Mouse (Mus musculus): ENCODE measurements around the gene Slc35g2. TPM values are rescaled to one million over a fixed set of nuclear protein-coding genes. Genes with fewer than 3 reads are reported as not detected.

The Slc35g2 gene
- polyA plus RNA-seq, 1 experiment from 2014 or later = 6.2 TPM

GRCm38 (mm10) chr9:100597546-100597945, 26.7 kb upstream of the Slc35g2 start, which contains the start of gene Stag1:
Gene Stag1 (plus strand): TSS chr9:100597798.
- ATAC-seq (ENCODE audit: low read depth) (no peak), DNase-seq (ENCODE audit: low spot score) (no peak)
- Histone ChIP-seq H3K9ac (ENCODE audit: low read depth, low read length) (no peak within 1 kb of the TSS), H3K27ac (replicated peaks; ENCODE audit: low read depth, low read length) (no peak within 1 kb of the TSS), H3K9me3 (ENCODE audit: control insufficient read depth, low read length) (no peaks in the 10 kb centered on the region), H3K4me1 (ENCODE audit: control insufficient read depth, insufficient read depth, low read length) (no peaks in the 10 kb centered on the region), H3K27me3 (replicated peaks; ENCODE audit: control insufficient read depth, insufficient read depth, low read length) (no peaks in the 10 kb centered on the region), H3K4me3 (ENCODE audit: low read depth, low read length) (no peak within 1 kb of the TSS), H3K36me3 (ENCODE audit: control insufficient read depth, insufficient read depth, low read length) (no peaks in the 10 kb centered on the region), H3K4me2 (ENCODE audit: low read depth, low read length) (no peak within 1 kb of the TSS)
- 84% methylated on average over 8 of the region's 8 CpGs for WGBS

DNA sequence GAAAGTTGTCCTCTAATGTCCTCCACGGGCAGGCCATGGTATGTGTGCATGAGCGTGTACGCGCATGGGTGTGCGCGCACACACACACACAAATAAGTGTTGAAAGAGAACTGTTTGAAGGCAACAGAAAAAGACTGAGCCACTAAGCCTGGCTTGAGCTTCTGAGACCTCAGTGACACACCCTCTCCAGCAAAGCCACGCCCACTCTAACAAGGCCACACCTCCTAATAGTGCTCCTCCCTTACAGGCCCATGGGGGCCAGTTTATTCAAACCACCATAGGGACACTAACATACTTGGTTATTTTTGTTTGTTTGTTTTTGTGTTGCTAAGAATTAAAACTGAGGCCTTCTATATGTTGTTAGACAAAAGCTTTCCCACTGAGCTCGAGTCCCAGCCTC, 25.4 kb upstream of the Slc35g2 start:
- Histone ChIP-seq H3K36me3 (ENCODE audit: control insufficient read depth, insufficient read depth, low read length) (no peaks in the 10 kb centered on the region), H3K9ac (ENCODE audit: low read depth, low read length) (no peak overlapping the region), H3K9me3 (ENCODE audit: control insufficient read depth, low read length) (no peaks in the 10 kb centered on the region), H3K27me3 (replicated peaks; ENCODE audit: control insufficient read depth, insufficient read depth, low read length) (no peaks in the 10 kb centered on the region), H3K4me1 (ENCODE audit: control insufficient read depth, insufficient read depth, low read length) (no peaks in the 10 kb centered on the region), H3K4me3 (ENCODE audit: low read depth, low read length) (no peak overlapping the region), H3K4me2 (ENCODE audit: low read depth, low read length) (no peak overlapping the region), H3K27ac (replicated peaks; ENCODE audit: low read depth, low read length) (no peak overlapping the region)
- DNase-seq (ENCODE audit: low spot score) = no peak
- no peak for ATAC-seq (ENCODE audit: low read depth)
- WGBS = 87% methylated on average over 8 of the region's 8 CpGs

DNA sequence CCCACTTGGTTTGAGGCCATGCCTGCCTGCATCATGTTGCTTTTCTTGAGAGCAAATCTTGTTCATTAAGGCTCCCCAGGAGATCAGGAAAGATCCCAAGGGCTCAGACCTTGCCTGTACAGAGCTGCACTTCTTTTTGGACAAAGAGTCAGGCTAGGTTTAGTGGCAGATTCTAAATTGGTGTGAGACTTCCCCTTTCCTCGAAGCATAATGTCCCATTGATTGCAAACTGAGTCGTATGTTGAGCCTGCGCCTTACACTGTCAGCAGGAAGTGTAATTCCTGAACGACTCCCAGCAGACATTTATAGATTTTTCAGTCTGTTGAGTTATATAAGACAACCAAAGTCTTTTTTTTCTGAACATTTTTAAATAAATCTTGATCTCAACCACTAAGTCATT, 19.6 kb upstream of the Slc35g2 start:
- no peaks in the 10 kb centered on the region for H3K36me3 ChIP-seq (ENCODE audit: control insufficient read depth, insufficient read depth, low read length)
- no peaks in the 10 kb centered on the region for H3K9me3 ChIP-seq (ENCODE audit: control insufficient read depth, low read length)
- H3K4me3 ChIP-seq (ENCODE audit: low read depth, low read length) = no peak overlapping the region
- DNase-seq (ENCODE audit: low spot score) (no peak), ATAC-seq (ENCODE audit: low read depth) (no peak)
- no peak overlapping the region for H3K27ac ChIP-seq (replicated peaks; ENCODE audit: low read depth, low read length)
- no peaks in the 10 kb centered on the region for H3K27me3 ChIP-seq (replicated peaks; ENCODE audit: control insufficient read depth, insufficient read depth, low read length)
- no peak overlapping the region for H3K9ac ChIP-seq (ENCODE audit: low read depth, low read length)
- no peak overlapping the region for H3K4me2 ChIP-seq (ENCODE audit: low read depth, low read length)
- 47% methylated on average over 4 of the region's 4 CpGs for WGBS
- H3K4me1 ChIP-seq (ENCODE audit: control insufficient read depth, insufficient read depth, low read length) = no peaks in the 10 kb centered on the region

- Histone ChIP-seq H3K4me2 (ENCODE audit: low read depth, low read length) (no peak overlapping the region), H3K4me3 (ENCODE audit: low read depth, low read length) (no peak overlapping the region), H3K4me1 (ENCODE audit: control insufficient read depth, insufficient read depth, low read length) (peaks cover 7% of the 10 kb centered on the region; the same call in 1 of the 2 replicates), H3K27ac (replicated peaks; ENCODE audit: low read depth, low read length) (no peak overlapping the region), H3K9me3 (ENCODE audit: control insufficient read depth, low read length) (no peaks in the 10 kb centered on the region), H3K9ac (ENCODE audit: low read depth, low read length) (no peak overlapping the region), H3K27me3 (replicated peaks; ENCODE audit: control insufficient read depth, insufficient read depth, low read length) (no peaks in the 10 kb centered on the region), H3K36me3 (ENCODE audit: control insufficient read depth, insufficient read depth, low read length) (no peaks in the 10 kb centered on the region)
- DNase-seq (ENCODE audit: low spot score) (no peak), ATAC-seq (ENCODE audit: low read depth) (no peak)
- WGBS = 69% methylated on average over 4 of the region's 4 CpGs
Measured at GRCm38 (mm10) chr9:100584031-100584430, 13.1 kb upstream of the Slc35g2 start.

- H3K4me2 ChIP-seq (ENCODE audit: low read depth, low read length) = no peak overlapping the region; the same call in 1 of the 2 replicates
- peak overlapping the region; percentile 55 for H3K27ac ChIP-seq (replicated peaks; ENCODE audit: low read depth, low read length)
Measured at GRCm38 (mm10) chr9:100582883-100583575, 12.1 kb upstream of the Slc35g2 start.

DNA sequence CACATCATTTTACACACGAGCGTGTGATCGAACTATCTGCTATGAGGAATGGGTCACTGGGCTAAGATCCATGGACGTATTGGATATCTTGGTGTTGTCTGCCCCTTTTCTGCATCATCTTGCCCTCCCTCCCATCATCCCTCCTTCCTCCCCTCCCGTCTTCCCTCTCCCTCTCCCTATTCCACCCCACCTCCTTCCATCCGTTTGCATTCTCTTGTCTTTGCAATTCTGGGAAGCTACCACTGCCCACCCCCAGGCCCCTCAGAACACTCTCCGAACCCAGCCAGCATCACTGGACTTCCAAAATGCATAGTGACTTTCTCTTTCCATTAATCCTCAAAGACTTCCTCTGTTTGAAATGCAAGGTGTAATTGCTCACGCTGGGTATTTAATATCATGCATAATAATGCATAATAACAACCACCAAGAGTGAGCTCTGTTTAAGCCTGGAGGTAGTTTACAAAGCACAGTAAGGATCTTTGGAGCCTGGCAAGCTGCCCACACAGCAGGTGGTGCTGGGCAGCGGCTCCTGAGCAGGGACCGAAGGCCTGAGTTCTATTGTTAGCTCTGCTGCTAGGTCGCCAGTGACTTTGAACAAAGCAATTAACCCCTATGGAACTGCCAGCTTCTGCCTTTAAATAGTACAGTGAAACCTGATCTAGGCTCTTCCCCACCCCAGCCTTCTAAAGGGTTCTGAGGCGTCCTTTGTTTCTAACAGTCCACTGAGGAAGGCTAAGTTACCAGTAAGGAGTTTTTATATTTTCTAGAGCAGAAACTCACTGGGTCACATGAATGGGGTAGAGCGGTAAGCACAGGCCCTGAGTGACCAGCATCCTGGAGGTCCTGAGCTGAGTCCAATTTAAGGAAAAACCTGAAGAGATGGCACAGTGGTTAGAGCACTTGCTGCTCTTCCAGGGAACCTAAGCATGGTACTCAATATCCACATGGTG, 10.9 kb upstream of the Slc35g2 start:
- H3K9me3 ChIP-seq (ENCODE audit: control insufficient read depth, low read length) = no peaks in the 10 kb centered on the region
- no peak overlapping the region for H3K4me2 ChIP-seq (ENCODE audit: low read depth, low read length)
- ATAC-seq (ENCODE audit: low read depth) (peak; percentile 91), DNase-seq (ENCODE audit: low spot score) (peak; percentile 89)
- H3K4me3 ChIP-seq (ENCODE audit: low read depth, low read length) = no peak overlapping the region
- H3K27me3 ChIP-seq (replicated peaks; ENCODE audit: control insufficient read depth, insufficient read depth, low read length) = no peaks in the 10 kb centered on the region
- peaks cover 7% of the 10 kb centered on the region; the same call in 1 of the 2 replicates for H3K4me1 ChIP-seq (ENCODE audit: control insufficient read depth, insufficient read depth, low read length)
- H3K27ac ChIP-seq (replicated peaks; ENCODE audit: low read depth, low read length) = 0 out of 2 replicates have a peak overlapping the region, but pooled peaks have one; percentile 23
- 31% methylated on average over 13 of the region's 13 CpGs for WGBS
- no peak overlapping the region for H3K9ac ChIP-seq (ENCODE audit: low read depth, low read length)
- H3K36me3 ChIP-seq (ENCODE audit: control insufficient read depth, insufficient read depth, low read length) = no peaks in the 10 kb centered on the region

More at GRCm38 (mm10) chr9:100582883-100583575, 12.1 kb upstream of the Slc35g2 start:
- Histone ChIP-seq H3K36me3 (ENCODE audit: control insufficient read depth, insufficient read depth, low read length) (no peaks in the 10 kb centered on the region), H3K9ac (ENCODE audit: low read depth, low read length) (no peak overlapping the region), H3K4me3 (ENCODE audit: low read depth, low read length) (no peak overlapping the region), H3K4me1 (ENCODE audit: control insufficient read depth, insufficient read depth, low read length) (peaks cover 7% of the 10 kb centered on the region; the same call in 1 of the 2 replicates), H3K27me3 (replicated peaks; ENCODE audit: control insufficient read depth, insufficient read depth, low read length) (no peaks in the 10 kb centered on the region), H3K9me3 (ENCODE audit: control insufficient read depth, low read length) (no peaks in the 10 kb centered on the region)
- DNase-seq (ENCODE audit: low spot score) (peak; percentile 70), ATAC-seq (ENCODE audit: low read depth) (peak; percentile 75; the same call in 1 of the 2 replicates)
- 54% methylated on average over 13 of the region's 13 CpGs for WGBS

- no peak for ATAC-seq (ENCODE audit: low read depth)
- H3K27ac ChIP-seq (replicated peaks; ENCODE audit: low read depth, low read length) = no peak overlapping the region
Measured at GRCm38 (mm10) chr9:100580196-100580740, 9.4 kb upstream of the Slc35g2 start.

GRCm38 (mm10) chr9:100573942-100574341, 3.1 kb upstream of the Slc35g2 start:
- Histone ChIP-seq H3K4me2 (ENCODE audit: low read depth, low read length) (no peak overlapping the region), H3K9me3 (ENCODE audit: control insufficient read depth, low read length) (no peaks in the 10 kb centered on the region), H3K4me3 (ENCODE audit: low read depth, low read length) (no peak overlapping the region), H3K36me3 (ENCODE audit: control insufficient read depth, insufficient read depth, low read length) (no peaks in the 10 kb centered on the region), H3K27ac (replicated peaks; ENCODE audit: low read depth, low read length) (no peak overlapping the region), H3K4me1 (ENCODE audit: control insufficient read depth, insufficient read depth, low read length) (peaks cover 9% of the 10 kb centered on the region; the same call in 1 of the 2 replicates), H3K27me3 (replicated peaks; ENCODE audit: control insufficient read depth, insufficient read depth, low read length) (no peaks in the 10 kb centered on the region), H3K9ac (ENCODE audit: low read depth, low read length) (no peak overlapping the region)
- DNase-seq (ENCODE audit: low spot score) (no peak), ATAC-seq (ENCODE audit: low read depth) (no peak)
- 35% methylated on average over 5 of the region's 5 CpGs for WGBS

More at GRCm38 (mm10) chr9:100580196-100580740, 9.4 kb upstream of the Slc35g2 start:
- Histone ChIP-seq H3K4me1 (ENCODE audit: control insufficient read depth, insufficient read depth, low read length) (peaks cover 7% of the 10 kb centered on the region; the same call in 1 of the 2 replicates), H3K4me2 (ENCODE audit: low read depth, low read length) (no peak overlapping the region), H3K36me3 (ENCODE audit: control insufficient read depth, insufficient read depth, low read length) (no peaks in the 10 kb centered on the region), H3K9me3 (ENCODE audit: control insufficient read depth, low read length) (no peaks in the 10 kb centered on the region), H3K9ac (ENCODE audit: low read depth, low read length) (no peak overlapping the region), H3K4me3 (ENCODE audit: low read depth, low read length) (no peak overlapping the region), H3K27me3 (replicated peaks; ENCODE audit: control insufficient read depth, insufficient read depth, low read length) (no peaks in the 10 kb centered on the region)
- peak; percentile 53 for DNase-seq (ENCODE audit: low spot score)
- WGBS = 67% methylated on average over 20 of the region's 20 CpGs

Data from embryonic facial prominence, embryonic 14.5 days (tissue).